Mouse (Mus musculus) spleen, postnatal 4 days (tissue): ENCODE data around the gene Mtrf1.
"Not testable (repeated sequence)": the region's sequence is repeated elsewhere in the genome, so short reads cannot be mapped to it uniquely, and the experiment has no call there.

Source experiments
- DNase-seq, 2 experiments: peaks; one replicate each; pipeline ENCODE4 v3.0.0; 2022; ENCODE audit warnings: low spot score in 2 of 2

Gene Mtrf1

GRCm38 (mm10) chr14:79397321-79398122 is at the start of gene Mtrf1:
Mtrf1 (plus strand) TSS chr14:79397772.
- DNase-seq, result peak; percentile 57 to 75

DNA sequence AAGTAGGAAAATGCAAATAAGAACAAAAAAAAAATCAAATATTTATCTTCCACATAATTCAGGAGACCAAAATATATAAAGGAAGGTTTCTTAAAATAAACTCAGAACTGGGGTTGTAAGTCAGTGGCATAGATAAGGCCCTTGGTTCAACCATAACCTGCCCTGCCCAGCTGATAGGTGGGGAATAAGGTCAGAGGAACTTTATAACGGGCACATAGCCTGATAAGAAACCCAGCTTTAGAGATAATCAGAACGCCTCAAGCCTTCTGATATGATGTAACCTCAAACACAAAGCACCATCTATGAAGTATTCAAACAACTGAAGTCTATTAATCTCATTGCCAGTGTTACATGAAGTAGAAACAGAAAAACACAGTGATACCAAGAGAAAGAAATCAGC is 39.5 kb upstream of the Mtrf1 start:
- DNase-seq, result no peak

GRCm38 (mm10) chr14:79377041-79377440 is 20.5 kb upstream of the Mtrf1 start:
- no peak for DNase-seq

DNA sequence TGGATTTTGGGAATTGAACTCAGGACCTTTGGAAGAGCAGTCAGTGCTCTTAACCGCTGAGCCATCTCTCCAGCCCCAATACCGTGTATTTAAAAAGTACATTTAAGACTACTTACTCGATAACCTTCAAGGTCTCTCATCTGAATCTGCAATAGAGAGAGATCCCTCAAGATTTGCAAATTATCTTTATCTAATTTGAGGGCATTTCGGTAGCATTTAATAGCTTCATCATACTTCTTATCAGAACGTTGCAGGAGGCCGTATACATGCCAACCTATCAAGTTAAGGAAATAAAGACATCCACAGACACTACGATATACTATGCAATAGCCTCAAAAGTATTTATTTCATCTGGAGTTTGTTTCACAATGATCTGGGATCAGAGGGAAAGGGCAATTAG is 14.5 kb upstream of the Mtrf1 start:
- DNase-seq, result no peak

GRCm38 (mm10) chr14:79388304-79388703 is 9.3 kb upstream of the Mtrf1 start:
- DNase-seq, result no peak

GRCm38 (mm10) chr14:79389438-79390264 is 7.9 kb upstream of the Mtrf1 start:
- peak in 1 of 2 experiments; percentile 15 for DNase-seq

- peak; percentile 95 to 99 for DNase-seq
Observed at GRCm38 (mm10) chr14:79390265-79390926, 7.2 kb upstream of the Mtrf1 start, which contains the start of gene Naa16. Naa16 (minus strand) TSS chr14:79390778.

- DNase-seq, result no peak
Observed at GRCm38 (mm10) chr14:79393289-79393688, 4.3 kb upstream of the Mtrf1 start.

- peak; percentile 44 to 70 for DNase-seq
Observed at GRCm38 (mm10) chr14:79394564-79394963, 3.0 kb upstream of the Mtrf1 start.

GRCm38 (mm10) chr14:79407641-79408040 is 10.1 kb downstream of the Mtrf1 start:
- no peak for DNase-seq

- peak in 1 of 2 experiments; percentile 30 for DNase-seq
Observed at GRCm38 (mm10) chr14:79409278-79409830, 11.8 kb downstream of the Mtrf1 start.

DNA sequence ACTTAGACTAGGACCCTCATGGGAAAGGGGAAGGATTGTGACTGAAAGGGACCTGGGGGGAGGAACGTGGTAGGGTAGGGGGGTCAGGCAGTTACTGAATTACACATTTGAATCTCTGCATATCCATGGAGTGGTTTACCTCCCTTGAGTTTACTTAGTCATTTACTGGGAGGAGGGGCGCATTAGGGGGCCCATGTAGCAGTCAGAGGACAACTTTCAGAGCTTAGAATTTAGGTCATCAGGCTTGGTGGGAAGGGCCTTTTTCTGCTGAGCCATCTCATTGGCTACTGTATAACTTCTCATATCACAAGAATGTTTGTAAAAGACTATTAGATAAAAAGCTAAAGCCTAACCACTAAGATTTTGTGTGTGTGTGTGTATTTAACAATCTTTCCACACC is 13.1 kb downstream of the Mtrf1 start:
- peak in 1 of 2 experiments; percentile 38 for DNase-seq

- peak in 1 of 2 experiments; percentile 57 for DNase-seq
Observed at GRCm38 (mm10) chr14:79413121-79413520, 15.5 kb downstream of the Mtrf1 start.

GRCm38 (mm10) chr14:79420083-79420685 is 22.6 kb downstream of the Mtrf1 start:
- DNase-seq, result peak in 1 of 2 experiments; percentile 54

DNA sequence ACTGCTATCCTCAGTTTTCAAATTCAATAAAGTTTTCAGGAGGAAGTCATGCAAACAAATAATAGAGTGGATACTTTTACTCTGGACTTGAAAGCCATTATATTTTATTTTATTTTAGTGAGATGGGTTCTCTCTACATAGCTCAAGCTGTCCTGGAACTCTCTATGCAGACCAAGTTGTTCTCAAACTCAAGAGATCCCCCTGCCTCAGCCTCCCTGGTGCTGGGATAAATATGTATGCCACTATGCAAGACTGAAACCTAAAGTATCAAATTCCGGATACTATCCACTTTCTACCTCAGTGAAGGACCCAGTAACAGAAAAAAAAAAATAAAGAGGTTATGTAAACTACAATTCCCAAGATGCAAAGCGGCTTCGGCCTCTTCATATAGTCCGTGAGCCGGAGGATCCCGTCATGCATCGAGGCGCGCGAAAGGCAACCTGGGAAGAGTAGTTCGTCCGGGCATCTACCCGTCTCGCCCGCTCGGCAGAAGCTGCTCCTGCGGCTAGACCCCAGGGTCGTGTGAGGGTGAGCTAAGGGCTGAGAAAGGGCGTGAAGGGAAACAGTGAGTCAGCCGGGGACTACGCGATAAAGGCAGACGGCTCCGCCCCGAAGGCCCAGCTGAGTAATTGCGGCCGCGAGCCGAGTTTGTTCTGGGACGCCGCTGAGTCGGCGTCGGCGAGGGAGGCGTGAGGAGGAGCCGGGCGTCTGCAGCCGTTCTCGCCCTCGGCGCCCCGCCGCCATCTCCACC is 28.6 kb downstream of the Mtrf1 start, which contains the start of gene Kbtbd7:
TSS of gene Kbtbd7 (plus strand) at position 533 of the 751 bp plus-strand sequence.
- peak; percentile 91 to 94 for DNase-seq

DNA sequence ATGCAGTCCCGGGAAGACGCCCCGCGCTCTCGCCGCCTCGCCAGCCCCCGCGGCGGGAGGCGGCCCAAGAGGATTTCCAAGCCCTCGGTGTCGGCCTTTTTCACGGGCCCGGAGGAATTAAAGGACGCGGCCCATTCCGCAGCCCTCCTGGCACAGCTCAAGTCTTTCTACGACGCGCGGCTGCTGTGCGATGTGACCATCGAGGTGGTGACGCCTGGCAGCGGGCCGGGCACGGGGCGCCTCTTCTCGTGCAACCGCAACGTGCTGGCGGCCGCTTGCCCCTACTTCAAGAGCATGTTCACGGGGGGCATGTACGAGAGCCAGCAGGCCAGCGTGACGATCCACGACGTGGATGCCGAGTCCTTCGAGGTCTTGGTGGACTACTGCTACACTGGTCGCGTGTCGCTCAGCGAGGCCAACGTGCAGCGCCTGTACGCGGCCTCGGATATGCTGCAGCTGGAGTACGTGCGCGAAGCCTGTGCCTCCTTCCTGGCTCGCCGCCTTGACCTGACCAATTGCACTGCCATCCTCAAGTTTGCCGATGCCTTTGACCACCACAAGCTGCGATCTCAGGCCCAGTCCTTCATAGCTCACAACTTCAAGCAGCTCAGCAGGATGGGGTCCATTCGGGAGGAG is 29.3 kb downstream of the Mtrf1 start:
- DNase-seq, result not testable (repeated sequence)

DNA sequence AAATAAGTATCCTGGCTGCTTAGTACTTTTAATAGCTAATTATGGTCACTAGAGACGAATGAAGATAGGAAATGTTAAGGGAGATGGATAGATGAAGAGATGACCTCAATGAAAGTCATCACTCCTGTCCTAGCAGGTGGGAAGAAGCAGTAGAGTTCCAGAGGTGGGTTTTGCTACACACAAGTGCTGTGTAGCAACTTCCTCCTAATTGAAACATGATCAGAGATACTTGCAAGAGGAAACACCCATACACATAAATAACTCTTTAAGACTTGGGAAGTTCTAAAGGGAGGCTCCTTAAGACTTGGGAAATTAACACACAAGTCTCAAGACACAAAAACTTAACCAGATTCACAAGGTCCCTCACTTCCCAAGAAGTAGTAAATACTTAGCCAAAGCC is 36.5 kb downstream of the Mtrf1 start:
- DNase-seq, result no peak

DNA sequence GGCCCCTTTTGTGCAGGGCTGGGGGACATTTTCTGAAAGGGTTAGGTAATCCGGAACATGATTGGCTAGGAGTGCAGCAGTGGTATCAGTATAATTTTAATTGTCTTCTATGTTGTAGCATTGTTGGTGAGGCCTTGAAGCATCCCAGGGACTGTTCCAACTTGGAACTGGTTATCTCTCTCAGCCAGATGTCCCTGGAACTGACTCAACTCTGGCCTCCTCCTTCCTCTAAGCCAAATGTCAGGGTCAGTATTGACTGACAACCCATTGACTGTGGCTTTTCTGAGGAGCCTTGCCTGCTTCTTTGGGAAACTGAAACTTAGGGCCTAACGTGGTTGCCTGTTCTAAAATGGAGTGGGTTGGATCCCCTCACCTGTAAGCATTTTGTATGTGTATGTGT is 43.1 kb downstream of the Mtrf1 start:
- DNase-seq, result no peak

- DNase-seq, result peak in 1 of 2 experiments; percentile 60
Observed at GRCm38 (mm10) chr14:79441441-79441840, 43.9 kb downstream of the Mtrf1 start.

GRCm38 (mm10) chr14:79444601-79445000 is 47.0 kb downstream of the Mtrf1 start:
- no peak for DNase-seq
